Mouse (Mus musculus): ENCODE measurements around the gene Gm3488. TPM values are rescaled to one million over a fixed set of nuclear protein-coding genes. Genes with fewer than 3 reads are reported as not detected.

Gene Gm3488
- 0.28 and 0.61 TPM in 2 replicates for polyA plus RNA-seq (2015; fragmentation: Nextera tagmentation; extraction: Ambion mirVana)

DNA sequence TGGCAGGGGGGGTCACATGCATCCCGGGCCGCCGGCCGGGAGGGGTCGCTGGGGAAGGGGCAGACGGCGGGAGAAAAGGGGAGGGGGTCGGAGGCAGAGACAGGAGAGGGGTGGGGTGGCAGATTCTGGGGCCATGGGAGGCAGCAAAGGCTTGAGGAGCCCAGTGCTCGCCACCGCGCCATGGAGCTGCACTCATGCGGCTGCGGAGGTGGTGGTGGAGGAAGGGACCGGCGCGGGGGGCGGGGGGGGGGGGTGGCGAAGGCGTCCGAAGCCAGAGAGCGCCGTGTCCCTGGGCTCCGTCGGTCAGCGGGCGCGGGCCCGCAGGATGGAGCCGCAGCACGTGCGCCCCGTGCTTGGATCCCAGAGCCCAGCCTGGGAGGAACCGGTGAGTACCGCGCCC, at the start of gene Gm3488:
Gm3488 (plus strand) TSS at position 301 of the 400 bp plus-strand sequence.

DNA sequence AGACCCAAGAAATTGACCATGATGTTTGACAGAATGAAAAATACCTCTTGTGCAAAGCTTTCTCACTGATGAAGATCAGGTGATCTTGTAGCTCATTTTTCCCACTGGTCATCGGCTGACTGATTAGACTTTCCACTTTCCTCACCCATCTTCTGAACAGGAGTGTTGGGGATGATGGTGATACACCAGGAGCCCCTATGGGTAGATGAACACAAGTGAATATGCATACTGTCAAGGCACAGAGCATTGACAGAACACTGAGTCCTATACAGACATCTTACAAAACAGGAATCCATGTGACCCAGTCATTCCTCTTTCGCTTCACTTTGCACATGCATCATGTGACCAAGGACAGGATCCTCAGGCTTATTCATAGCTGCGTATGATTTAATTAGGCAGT, 46.1 kb upstream of the Gm3488 start, which contains the start of gene Gm3194:
Gm3194 (minus strand) TSS at position 101 of the 400 bp plus-strand sequence.

DNA sequence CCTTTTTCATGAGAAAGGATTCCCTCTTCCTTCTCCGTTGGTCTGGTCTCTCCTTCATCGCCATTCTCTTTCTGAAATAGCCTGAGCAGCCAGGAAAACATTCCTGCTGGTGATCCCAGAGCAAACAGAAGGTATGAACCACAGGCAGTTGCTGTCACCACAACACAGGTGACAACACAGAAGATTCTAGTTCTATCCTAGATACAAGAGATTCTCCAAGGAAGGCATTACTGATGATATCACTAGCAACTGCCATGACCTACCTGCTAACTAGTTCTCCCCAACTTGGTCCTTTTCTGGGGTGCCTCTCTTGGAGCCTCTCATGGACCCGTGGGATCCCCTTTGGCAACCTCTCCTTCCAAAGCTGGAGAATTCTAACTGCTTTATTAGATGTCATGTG, 23.7 kb upstream of the Gm3488 start, which contains the start of gene Gm8246:
Gm8246 (minus strand) TSS at position 101 of the 400 bp plus-strand sequence.

DNA sequence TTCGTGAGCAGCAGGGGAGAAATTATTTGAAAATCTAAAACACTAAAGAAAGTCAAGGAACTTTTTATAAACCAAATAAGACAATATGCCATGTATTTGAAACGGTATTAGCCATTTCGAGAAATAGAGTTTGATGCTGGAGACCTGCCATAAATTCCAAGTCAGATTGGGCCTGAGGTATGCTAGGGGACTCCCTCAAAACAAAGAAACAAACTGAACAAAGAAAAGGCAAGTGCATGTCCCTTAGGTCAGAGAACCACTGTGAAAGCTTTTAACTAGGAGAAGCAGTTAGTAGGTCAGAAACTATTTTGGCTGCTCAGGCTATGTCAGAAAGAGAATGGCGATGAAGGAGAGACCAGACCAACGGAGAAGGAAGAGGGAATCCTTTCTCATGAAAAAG, 17.6 kb upstream of the Gm3488 start, which contains the start of gene Gm3187:
Gm3187 (plus strand) TSS at position 301 of the 400 bp plus-strand sequence.

DNA sequence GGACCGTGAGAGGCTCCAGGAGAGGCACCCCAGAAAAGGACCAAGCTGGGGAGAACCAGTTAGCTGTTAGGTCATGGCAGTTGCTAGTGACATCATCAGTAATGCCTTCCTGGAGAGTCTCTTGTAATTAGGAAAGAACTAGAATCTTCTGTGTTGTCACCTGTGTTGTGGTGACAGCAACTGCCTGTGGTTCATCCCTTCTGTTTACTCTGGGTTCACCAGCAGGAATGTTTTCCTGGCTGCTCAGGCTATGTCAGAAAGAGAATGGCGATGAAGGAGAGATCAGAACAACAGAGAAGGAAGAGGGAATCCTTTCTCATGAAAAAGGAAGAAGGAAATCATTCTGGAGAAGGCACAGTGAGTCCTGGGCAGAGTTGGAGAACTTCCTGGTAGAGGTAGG, 36.7 kb downstream of the Gm3488 start, which contains the start of gene Gm3532:
Gm3532 (plus strand) TSS at position 301 of the 400 bp plus-strand sequence.

Other genes with a start within 250 kb of the Gm3488 start
- gene Gm3526, start 241.1 kb upstream of the Gm3488 start, polyA plus RNA-seq (2015; fragmentation: Nextera tagmentation; extraction: Ambion mirVana), result not detected in 2 replicates
- gene Gm3542, start 166.7 kb upstream of the Gm3488 start, polyA plus RNA-seq (2015; fragmentation: Nextera tagmentation; extraction: Ambion mirVana), result not detected in 2 replicates
- gene Gm3500, start 112.6 kb upstream of the Gm3488 start, polyA plus RNA-seq (2015; fragmentation: Nextera tagmentation; extraction: Ambion mirVana), result 0.08 TPM in 1 of 2 replicates, not detected in the other
- 0.08 and 0.46 TPM in 2 replicates for gene Gm3194, start 46.2 kb upstream of the Gm3488 start, polyA plus RNA-seq (2015; fragmentation: Nextera tagmentation; extraction: Ambion mirVana)
- not detected in 2 replicates for gene Gm8246, start 23.8 kb upstream of the Gm3488 start, polyA plus RNA-seq (2015; fragmentation: Nextera tagmentation; extraction: Ambion mirVana)
- not detected in 2 replicates for gene Gm3187, start 17.5 kb upstream of the Gm3488 start, polyA plus RNA-seq (2015; fragmentation: Nextera tagmentation; extraction: Ambion mirVana)
- not detected in 2 replicates for gene Gm3532, start 36.8 kb downstream of the Gm3488 start, polyA plus RNA-seq (2015; fragmentation: Nextera tagmentation; extraction: Ambion mirVana)
- not detected in 2 replicates for gene Gm8265, start 131.4 kb downstream of the Gm3488 start, polyA plus RNA-seq (2015; fragmentation: Nextera tagmentation; extraction: Ambion mirVana)
- not detected in 2 replicates for gene Gm9603, start 185.8 kb downstream of the Gm3488 start, polyA plus RNA-seq (2015; fragmentation: Nextera tagmentation; extraction: Ambion mirVana)
- 0.60 TPM in 1 of 2 replicates, not detected in the other for gene Gm3373, start 239.9 kb downstream of the Gm3488 start, polyA plus RNA-seq (2015; fragmentation: Nextera tagmentation; extraction: Ambion mirVana)

Data from adrenal gland, postnatal 0 days (tissue).